Mouse (Mus musculus): ENCODE results near the gene Stom. TPM values are rescaled to one million over a fixed set of nuclear protein-coding genes. Genes with fewer than 3 reads are reported as not detected.
A peak's percentile ranks its signal among the peaks of the same experiment; 100 is the strongest.

Stom gene
- polyA plus RNA-seq, 1 experiment from 2014 or later, result 9.7 TPM

DNA sequence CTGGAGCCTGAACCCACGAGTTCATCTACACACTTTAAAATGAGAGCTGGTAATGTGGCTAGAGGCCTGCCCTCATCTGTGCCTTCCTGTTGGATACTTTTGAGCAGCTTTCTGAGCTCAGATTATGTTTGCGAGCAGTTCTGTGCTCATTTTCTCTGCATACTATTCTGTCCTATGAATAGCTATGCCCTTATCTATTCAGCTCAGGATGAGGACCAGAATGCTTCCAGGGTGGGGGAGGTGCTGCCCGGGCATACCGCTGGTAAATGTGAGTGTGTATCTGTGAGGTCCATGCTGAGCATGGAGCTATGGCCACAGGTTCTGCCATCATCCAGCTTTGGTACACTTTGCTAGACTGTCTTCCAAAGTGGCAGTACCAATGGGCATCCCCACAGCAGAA, 19.2 kb downstream of the Stom start:
- Histone ChIP-seq H3K4me1 (replicated peaks) (peaks cover 6% of the 10 kb centered on the region; the same call in 1 of the 2 replicates), H3K4me2 (replicated peaks) (no peak overlapping the region), H3K9ac (replicated peaks) (no peak overlapping the region), H3K27me3 (no peaks in the 10 kb centered on the region), H3K9me3 (no peaks in the 10 kb centered on the region), H3K27ac (no peak overlapping the region), H3K36me3 (no peaks in the 10 kb centered on the region), H3K4me3 (replicated peaks) (no peak overlapping the region)
- 85% methylated on average over 4 of the region's 4 CpGs for WGBS
- ATAC-seq, result no peak

DNA sequence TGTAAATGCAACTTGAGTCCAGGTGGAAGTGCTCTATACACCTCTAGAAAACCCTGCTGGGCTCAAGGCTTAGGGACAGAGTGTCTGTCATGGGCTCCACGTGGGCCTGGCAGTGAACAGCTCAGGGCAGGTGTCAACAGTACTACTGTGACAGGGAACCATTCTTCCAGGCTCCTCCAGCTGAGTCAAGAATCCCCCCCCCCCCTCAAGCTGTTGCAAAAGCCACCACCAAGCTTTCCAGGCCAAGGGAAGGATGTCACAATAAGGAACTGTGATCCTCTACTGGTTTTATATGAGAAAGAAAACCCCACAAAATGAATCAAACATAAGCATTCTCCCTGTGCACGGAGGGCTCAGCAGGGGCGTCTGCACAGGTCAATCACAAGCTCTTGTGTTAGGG, 22.5 kb downstream of the Stom start:
- Histone ChIP-seq H3K36me3 (no peaks in the 10 kb centered on the region), H3K9ac (replicated peaks) (no peak overlapping the region), H3K4me1 (replicated peaks) (peaks cover 3% of the 10 kb centered on the region; the same call in 1 of the 2 replicates), H3K9me3 (no peaks in the 10 kb centered on the region), H3K4me2 (replicated peaks) (no peak overlapping the region), H3K4me3 (replicated peaks) (no peak overlapping the region), H3K27me3 (no peaks in the 10 kb centered on the region), H3K27ac (no peak overlapping the region)
- ATAC-seq, result no peak
- WGBS, result 29% methylated on average over 3 of the region's 3 CpGs

DNA sequence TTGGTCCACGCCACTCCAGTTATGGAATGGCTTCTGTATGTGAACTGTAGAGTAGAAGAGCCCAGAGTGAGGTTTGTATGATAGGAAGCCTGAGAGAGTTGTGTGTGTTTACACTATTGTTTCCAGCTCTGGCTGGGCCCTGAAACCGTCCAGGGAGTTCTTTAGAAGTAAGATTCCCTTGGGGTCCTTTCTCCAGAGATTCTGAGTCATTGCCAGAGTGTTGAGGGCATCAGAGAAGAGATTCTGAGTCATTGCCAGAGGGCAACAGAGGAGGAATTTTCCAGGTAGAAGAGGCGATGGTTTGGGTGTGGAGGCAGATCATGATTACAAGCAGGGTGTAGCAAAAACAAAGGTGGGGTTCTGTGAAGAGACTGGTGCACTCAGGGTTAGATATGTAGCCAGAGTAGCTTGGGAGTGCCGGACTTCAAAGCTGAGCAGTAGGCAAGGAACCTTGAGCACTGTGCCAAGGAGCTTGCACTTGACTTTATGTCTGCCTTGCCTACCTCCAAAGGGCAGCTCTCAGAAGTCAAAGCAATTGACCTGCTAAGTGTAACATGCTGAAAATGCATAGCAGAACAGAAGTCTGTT, 26.8 kb downstream of the Stom start:
- H3K27ac ChIP-seq, result no peak overlapping the region
- H3K4me2 ChIP-seq (replicated peaks), result no peak overlapping the region
- no peaks in the 10 kb centered on the region for H3K9me3 ChIP-seq
- H3K4me1 ChIP-seq (replicated peaks), result no peaks in the 10 kb centered on the region
- no peaks in the 10 kb centered on the region for H3K36me3 ChIP-seq
- no peak overlapping the region for H3K4me3 ChIP-seq (replicated peaks)
- H3K27me3 ChIP-seq, result no peaks in the 10 kb centered on the region
- H3K9ac ChIP-seq (replicated peaks), result no peak overlapping the region
- WGBS, result 87% methylated on average over 4 of the region's 4 CpGs
- ATAC-seq, result no peak

DNA sequence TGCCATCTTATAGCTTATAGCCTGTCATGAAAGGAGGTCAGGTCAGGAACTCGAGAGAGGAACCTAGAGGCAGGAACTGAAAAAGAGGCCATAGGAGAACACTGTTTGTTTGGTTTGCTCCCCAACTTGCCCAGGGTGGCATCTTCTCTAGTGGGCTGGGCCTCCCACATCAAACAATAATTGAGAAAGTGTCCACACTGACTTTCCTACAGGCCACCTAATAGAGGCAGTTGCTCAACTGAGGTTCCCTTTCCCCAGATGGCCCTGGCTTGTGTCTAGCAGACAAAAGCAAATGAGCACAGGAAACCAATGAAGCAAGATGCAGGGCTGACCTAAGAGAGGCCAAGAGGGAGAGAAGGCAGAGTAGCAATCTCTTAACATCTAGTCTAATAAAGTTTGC, 28.6 kb downstream of the Stom start:
- no peak overlapping the region for H3K9ac ChIP-seq (replicated peaks)
- no peaks in the 10 kb centered on the region for H3K4me1 ChIP-seq (replicated peaks)
- no peaks in the 10 kb centered on the region for H3K36me3 ChIP-seq
- ATAC-seq, result no peak
- no peaks in the 10 kb centered on the region for H3K9me3 ChIP-seq
- H3K4me3 ChIP-seq (replicated peaks), result no peak overlapping the region
- 75% methylated on average over 1 of the region's 1 CpGs for WGBS
- no peak overlapping the region for H3K27ac ChIP-seq
- no peaks in the 10 kb centered on the region for H3K27me3 ChIP-seq
- no peak overlapping the region for H3K4me2 ChIP-seq (replicated peaks)

DNA sequence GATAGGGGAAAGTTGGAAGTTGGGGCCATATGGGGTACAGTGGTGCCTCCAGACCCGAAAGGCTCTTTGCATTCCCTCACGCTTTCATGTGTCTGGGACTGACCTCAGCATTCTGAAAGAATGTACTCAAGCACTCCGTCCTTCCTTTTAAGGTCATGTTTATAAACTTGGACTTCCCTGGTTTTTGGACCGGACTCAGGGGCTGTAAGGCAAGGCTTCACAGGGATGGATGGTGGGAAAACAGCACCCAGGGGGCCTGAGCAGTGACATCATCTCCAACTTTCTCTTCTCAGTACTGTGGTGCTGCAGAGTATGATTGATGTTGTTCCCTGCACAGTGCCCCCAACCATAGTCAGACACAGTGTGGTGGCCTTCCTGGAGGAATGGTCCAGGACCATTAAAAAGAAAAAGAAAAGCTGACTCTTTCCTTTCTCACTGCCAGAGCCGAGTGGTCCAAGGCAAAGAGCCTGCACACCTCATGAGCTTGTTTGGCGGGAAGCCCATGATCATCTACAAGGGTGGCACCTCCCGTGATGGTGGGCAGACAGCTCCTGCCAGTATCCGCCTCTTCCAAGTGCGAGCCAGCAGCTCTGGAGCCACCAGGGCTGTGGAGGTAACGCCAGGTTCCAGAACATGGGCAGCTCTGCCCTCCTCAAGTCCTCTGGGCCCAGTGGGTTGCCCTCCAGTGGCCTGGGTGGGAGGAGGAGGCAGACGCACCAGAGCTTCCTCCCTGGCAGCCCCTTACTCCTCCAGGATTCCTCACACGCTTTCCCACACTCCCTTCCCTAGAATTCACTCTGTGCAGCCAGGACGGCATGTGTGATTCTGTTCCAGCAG, 34.5 kb downstream of the Stom start:
- Histone ChIP-seq H3K27me3 (no peaks in the 10 kb centered on the region), H3K36me3 (no peaks in the 10 kb centered on the region), H3K9me3 (no peaks in the 10 kb centered on the region), H3K4me2 (replicated peaks) (no peak overlapping the region), H3K9ac (replicated peaks) (no peak overlapping the region), H3K4me1 (replicated peaks) (no peaks in the 10 kb centered on the region), H3K27ac (no peak overlapping the region), H3K4me3 (replicated peaks) (no peak overlapping the region)
- 89% methylated on average over 13 of the region's 13 CpGs for WGBS
- no peak for ATAC-seq

DNA sequence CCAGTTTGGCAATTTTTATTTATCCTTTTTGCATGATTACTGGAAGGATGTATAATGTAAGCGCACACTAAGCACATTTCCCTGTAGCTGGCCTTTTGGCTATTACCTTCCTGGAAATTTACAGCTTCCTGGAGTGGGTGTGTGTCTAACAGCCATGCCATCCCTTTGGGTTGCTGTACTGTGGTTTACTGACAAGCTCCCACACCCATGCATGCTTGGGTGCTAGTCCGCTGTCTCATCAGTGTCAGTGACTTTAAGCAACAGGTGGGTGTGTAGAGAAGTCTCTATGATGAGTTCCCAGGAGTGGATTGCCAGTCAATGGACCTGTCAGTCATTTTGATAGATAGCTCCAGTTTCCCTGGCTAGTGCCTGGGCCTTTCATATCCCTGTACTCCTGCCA, 37.3 kb downstream of the Stom start:
- Histone ChIP-seq H3K4me3 (replicated peaks) (no peak overlapping the region), H3K36me3 (no peaks in the 10 kb centered on the region), H3K4me1 (replicated peaks) (no peaks in the 10 kb centered on the region), H3K4me2 (replicated peaks) (no peak overlapping the region), H3K9ac (replicated peaks) (no peak overlapping the region), H3K27ac (no peak overlapping the region), H3K9me3 (no peaks in the 10 kb centered on the region), H3K27me3 (no peaks in the 10 kb centered on the region)
- ATAC-seq, result no peak
- 87% methylated on average over 2 of the region's 2 CpGs for WGBS

DNA sequence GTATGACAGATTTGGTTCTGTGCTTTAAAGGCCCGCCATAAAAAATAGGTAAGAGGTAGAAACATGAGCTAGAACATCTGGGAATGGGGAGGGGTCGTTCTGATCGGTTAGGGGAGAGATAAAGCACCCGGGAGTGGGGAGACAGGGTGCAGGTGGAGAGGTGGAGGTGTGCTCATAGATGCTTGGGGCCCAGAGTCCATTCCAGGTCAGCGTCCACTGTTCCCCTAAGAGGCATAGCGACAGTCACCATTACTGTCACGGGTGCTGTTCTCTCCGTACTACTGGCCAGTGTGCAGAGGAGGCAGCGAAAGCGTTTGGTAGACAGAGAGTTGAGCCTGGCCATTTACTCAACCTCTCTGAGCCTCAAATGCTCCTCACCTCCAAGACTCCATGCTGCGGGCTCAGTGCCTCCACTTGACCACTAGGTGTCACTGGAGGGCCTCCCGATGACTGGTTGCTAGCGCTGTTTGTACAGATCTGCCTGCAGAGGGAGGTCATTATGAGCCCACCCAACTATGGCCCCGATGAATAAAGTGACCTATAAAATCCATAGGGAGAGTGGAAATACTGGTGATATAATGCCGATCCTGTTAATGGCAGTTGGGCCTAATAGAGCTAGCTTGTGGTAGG, 39.0 kb downstream of the Stom start:
- H3K9ac ChIP-seq (replicated peaks), result no peak overlapping the region
- H3K4me2 ChIP-seq (replicated peaks), result no peak overlapping the region
- H3K9me3 ChIP-seq, result no peaks in the 10 kb centered on the region
- no peak overlapping the region for H3K27ac ChIP-seq
- no peaks in the 10 kb centered on the region for H3K4me1 ChIP-seq (replicated peaks)
- WGBS, result 24% methylated on average over 15 of the region's 15 CpGs
- no peaks in the 10 kb centered on the region for H3K27me3 ChIP-seq
- peak; percentile 85 for ATAC-seq
- no peaks in the 10 kb centered on the region for H3K36me3 ChIP-seq
- H3K4me3 ChIP-seq (replicated peaks), result no peak overlapping the region

DNA sequence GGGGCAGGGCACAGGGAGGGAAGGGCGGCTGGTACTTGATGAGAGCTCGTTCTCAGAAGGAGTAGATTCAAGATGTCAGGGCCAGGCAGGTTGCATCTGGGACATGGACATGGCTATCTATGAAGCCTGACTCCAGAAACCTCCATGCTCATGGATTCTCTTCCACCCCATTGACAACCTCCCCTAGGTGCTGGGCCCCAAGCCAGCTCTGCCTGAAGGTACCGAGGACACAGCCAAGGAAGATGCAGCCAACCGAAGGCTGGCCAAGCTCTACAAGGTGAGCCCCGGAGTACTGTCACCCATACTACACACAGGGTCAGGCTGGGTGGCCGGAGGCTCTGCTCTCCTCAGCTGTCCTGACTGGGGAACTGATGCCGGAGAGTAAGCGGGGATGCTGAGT, 43.5 kb downstream of the Stom start:
- Histone ChIP-seq H3K4me3 (replicated peaks) (no peak overlapping the region), H3K36me3 (no peaks in the 10 kb centered on the region), H3K9me3 (no peaks in the 10 kb centered on the region), H3K27ac (no peak overlapping the region), H3K4me1 (replicated peaks) (no peaks in the 10 kb centered on the region), H3K4me2 (replicated peaks) (no peak overlapping the region), H3K9ac (replicated peaks) (no peak overlapping the region), H3K27me3 (no peaks in the 10 kb centered on the region)
- ATAC-seq, result no peak
- WGBS, result 90% methylated on average over 8 of the region's 8 CpGs

DNA sequence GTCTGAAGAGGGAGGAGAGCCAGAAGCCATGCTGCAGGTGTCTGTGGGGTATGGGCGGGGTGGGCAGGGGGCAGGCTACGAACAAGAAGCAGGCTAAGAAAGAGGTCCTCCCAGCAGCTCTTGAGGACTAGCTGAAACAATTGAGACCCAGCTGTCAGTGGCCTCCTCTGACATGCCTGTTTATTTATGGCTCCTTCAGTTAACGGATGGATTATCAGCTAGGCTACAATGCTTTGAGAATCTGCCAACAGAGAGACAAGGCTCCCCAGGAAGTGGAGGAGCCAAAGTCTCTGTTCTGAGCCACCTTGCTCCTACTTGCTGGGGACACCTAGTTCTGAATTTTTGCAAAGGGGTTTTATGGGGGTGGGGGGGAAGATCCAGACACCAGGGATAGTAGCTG, 44.1 kb downstream of the Stom start:
- WGBS, result 72% methylated on average over 3 of the region's 3 CpGs
- no peaks in the 10 kb centered on the region for H3K9me3 ChIP-seq
- ATAC-seq, result no peak

DNA sequence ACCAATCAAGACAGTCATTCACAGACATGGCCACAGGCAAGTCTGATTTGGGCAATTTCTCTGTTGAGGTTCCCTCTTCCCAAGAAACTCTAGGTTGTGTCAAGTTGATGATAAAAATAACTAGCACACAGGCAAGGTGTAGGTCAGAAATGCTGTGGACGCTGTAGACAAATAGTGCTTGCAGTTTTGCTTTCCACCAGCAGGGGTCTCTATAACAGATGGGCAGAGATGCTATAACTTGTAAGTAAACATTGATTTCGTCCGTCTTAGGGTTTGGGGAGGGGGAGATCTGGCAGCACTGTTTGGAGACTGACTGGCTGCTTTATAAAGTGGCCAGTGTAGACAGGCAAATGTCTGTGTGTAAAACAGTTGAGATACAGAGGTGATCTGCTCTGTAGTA, 44.9 kb downstream of the Stom start:
- ATAC-seq, result no peak
- WGBS, result 30% methylated on average over 3 of the region's 3 CpGs

More for the DNA sequence above, 44.1 kb downstream of the Stom start:
- Histone ChIP-seq H3K27ac (no peak overlapping the region), H3K36me3 (no peaks in the 10 kb centered on the region), H3K9ac (replicated peaks) (no peak overlapping the region), H3K4me3 (replicated peaks) (no peak overlapping the region), H3K4me1 (replicated peaks) (no peaks in the 10 kb centered on the region), H3K4me2 (replicated peaks) (no peak overlapping the region), H3K27me3 (no peaks in the 10 kb centered on the region)

DNA sequence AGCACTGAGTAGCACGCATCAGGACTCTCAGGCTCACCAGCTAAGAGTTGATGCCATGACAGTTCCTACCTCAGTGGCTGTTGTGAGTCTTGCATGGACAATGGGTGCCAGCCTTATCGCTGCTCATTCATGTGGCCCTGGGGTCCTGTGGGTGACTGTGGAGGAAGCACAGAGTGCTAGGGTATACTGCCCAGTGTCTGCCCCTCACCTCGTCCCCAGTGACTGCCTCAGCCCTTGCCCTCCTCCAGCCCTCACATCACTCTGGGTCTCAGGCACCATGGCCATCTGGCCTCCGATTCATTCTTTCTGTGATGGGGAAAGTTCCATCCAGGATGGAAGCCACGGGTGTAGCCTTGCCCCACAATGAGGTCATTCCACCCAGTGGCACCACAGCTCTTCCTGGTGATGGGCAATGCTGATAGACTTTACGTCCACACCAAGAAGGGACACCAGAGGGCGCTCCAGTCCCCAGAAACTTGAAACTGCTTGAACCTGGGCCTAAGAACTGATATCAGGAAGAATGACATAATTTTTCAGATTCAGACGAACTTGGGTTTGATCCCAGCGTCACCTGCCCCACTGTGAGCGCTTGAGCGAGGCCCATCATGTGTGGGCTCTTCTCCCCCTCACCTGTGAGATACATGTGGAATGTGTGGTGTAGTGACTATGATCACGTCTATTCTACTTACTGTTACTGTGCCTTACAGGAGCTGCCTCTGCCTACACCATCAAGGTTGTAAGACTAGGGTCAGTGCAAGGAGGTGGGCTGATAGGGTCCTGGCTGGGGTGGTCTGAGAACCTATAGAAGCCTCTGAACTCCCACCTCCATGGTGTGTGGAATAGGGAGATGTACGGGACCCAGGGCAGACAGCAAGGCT, 47.8 kb downstream of the Stom start:
- Histone ChIP-seq H3K27ac (no peak overlapping the region), H3K4me3 (replicated peaks) (no peak overlapping the region), H3K9ac (replicated peaks) (no peak overlapping the region), H3K4me1 (replicated peaks) (no peaks in the 10 kb centered on the region), H3K27me3 (peaks cover 4% of the 10 kb centered on the region; the same call in 1 of the 2 replicates), H3K36me3 (no peaks in the 10 kb centered on the region), H3K4me2 (replicated peaks) (no peak overlapping the region), H3K9me3 (no peaks in the 10 kb centered on the region)
- ATAC-seq, result peak; percentile 64
- WGBS, result 43% methylated on average over 13 of the region's 13 CpGs

More for the DNA sequence above, 44.9 kb downstream of the Stom start:
- H3K9ac ChIP-seq (replicated peaks), result no peak overlapping the region
- no peak overlapping the region for H3K4me3 ChIP-seq (replicated peaks)
- H3K36me3 ChIP-seq, result no peaks in the 10 kb centered on the region
- no peaks in the 10 kb centered on the region for H3K9me3 ChIP-seq
- no peak overlapping the region for H3K4me2 ChIP-seq (replicated peaks)
- H3K4me1 ChIP-seq (replicated peaks), result no peaks in the 10 kb centered on the region
- no peaks in the 10 kb centered on the region for H3K27me3 ChIP-seq
- H3K27ac ChIP-seq, result no peak overlapping the region
